Mouse (Mus musculus): Measurements from ENCODE around the gene Sap30. TPM values are rescaled to one million over a fixed set of nuclear protein-coding genes. Genes with fewer than 3 reads are reported as not detected.
"Not testable (repeated sequence)": the region's sequence is repeated elsewhere in the genome, so short reads cannot be mapped to it uniquely, and the experiment has no call there.

Gene Sap30
- polyA plus RNA-seq, 1 experiment from 2014 or later: 14.5 TPM

DNA sequence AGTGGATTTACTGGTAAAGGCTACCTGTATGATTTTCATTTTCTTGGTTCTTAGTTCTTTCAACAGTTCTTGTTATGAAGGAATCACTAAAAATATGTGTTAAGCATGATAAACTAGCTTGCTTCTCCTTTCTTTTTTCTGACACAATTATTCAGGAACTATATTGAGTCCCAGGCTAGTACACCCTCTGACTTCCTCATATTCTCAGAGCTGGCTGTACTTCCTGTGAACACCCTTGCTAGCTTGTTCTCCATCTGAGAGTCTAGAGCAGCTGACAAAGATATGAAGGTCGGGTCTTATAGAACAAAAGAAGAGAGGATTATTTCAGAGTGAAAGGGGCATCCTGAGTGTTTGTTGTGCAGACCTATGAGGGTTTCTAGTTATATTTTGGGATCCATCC, 24.8 kb downstream of the Sap30 start:
- H3K4me3 ChIP-seq (replicated peaks): no peak overlapping the region
- no peak overlapping the region for H3K27ac ChIP-seq
- H3K9me3 ChIP-seq (replicated peaks): no peaks in the 10 kb centered on the region
- no peak for DNase-seq
- whole genome bisulfite sequencing (ENCODE audit: insufficient replicate concordance): 10% methylated on average over 1 of the region's 1 CpGs
- no peak overlapping the region for H3K4me2 ChIP-seq
- no peak for ATAC-seq (ENCODE audit: low read depth)
- no peak overlapping the region for H3K9ac ChIP-seq
- no peaks in the 10 kb centered on the region for H3K4me1 ChIP-seq (replicated peaks)
- no peaks in the 10 kb centered on the region for H3K27me3 ChIP-seq
- H3K36me3 ChIP-seq: no peaks in the 10 kb centered on the region

- no peaks in the 10 kb centered on the region for H3K36me3 ChIP-seq
- DNase-seq (no peak), ATAC-seq (ENCODE audit: low read depth) (no peak)
- H3K27ac ChIP-seq: no peak overlapping the region
- no peaks in the 10 kb centered on the region for H3K4me1 ChIP-seq (replicated peaks)
- no peak overlapping the region for H3K9ac ChIP-seq
- no peaks in the 10 kb centered on the region for H3K9me3 ChIP-seq (replicated peaks)
- WGBS (ENCODE audit: insufficient replicate concordance): 55% methylated on average over 3 of the region's 3 CpGs
- H3K27me3 ChIP-seq: no peaks in the 10 kb centered on the region
- no peak overlapping the region for H3K4me3 ChIP-seq (replicated peaks)
- no peak overlapping the region for H3K4me2 ChIP-seq
Measured at GRCm38 (mm10) chr8:57457942-57458341, 29.7 kb downstream of the Sap30 start.

- Histone ChIP-seq H3K27ac (no peak overlapping the region), H3K4me3 (replicated peaks) (no peak overlapping the region), H3K27me3 (no peaks in the 10 kb centered on the region), H3K9me3 (replicated peaks) (no peaks in the 10 kb centered on the region), H3K36me3 (no peaks in the 10 kb centered on the region), H3K4me1 (replicated peaks) (no peaks in the 10 kb centered on the region), H3K9ac (no peak overlapping the region), H3K4me2 (no peak overlapping the region)
- DNase-seq: no peak
- 79% methylated on average over 6 of the region's 6 CpGs for WGBS (ENCODE audit: insufficient replicate concordance)
- ATAC-seq (ENCODE audit: low read depth): no peak
Measured at GRCm38 (mm10) chr8:57457152-57457551, 30.5 kb downstream of the Sap30 start.

DNA sequence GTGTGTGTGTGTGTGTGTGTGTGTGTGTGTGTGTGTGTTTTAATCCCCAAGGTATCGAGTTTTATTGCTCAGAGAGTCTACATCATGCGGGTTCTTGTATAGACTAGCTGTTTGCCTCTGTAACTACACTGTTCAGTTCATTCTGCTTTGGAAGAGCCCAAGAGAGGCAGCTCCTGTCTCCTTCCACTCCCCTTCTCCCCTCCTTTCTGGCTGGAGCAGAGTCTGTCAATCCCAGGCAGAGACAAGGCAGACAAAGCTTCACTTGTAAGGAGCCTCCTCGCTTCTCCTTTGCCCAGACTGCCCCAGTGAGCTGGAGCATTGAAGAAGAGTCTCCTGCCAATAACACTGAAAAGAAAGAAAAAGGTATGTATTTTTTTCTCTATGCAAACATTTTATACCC, 31.9 kb downstream of the Sap30 start, which contains the start of gene Scrg1:
Gene Scrg1 (plus strand): TSS at position 159 of the 400 bp plus-strand sequence.
- Histone ChIP-seq H3K36me3 (no peaks in the 10 kb centered on the region), H3K9ac (no peak within 1 kb of the TSS), H3K4me1 (replicated peaks) (no peaks in the 10 kb centered on the region), H3K27ac (no peak within 1 kb of the TSS), H3K4me3 (replicated peaks) (no peak within 1 kb of the TSS), H3K27me3 (no peaks in the 10 kb centered on the region), H3K9me3 (replicated peaks) (no peaks in the 10 kb centered on the region), H3K4me2 (no peak within 1 kb of the TSS)
- ATAC-seq (ENCODE audit: low read depth) (no peak), DNase-seq (no peak)
- WGBS (ENCODE audit: insufficient replicate concordance): 50% methylated on average over 3 of the region's 3 CpGs

DNA sequence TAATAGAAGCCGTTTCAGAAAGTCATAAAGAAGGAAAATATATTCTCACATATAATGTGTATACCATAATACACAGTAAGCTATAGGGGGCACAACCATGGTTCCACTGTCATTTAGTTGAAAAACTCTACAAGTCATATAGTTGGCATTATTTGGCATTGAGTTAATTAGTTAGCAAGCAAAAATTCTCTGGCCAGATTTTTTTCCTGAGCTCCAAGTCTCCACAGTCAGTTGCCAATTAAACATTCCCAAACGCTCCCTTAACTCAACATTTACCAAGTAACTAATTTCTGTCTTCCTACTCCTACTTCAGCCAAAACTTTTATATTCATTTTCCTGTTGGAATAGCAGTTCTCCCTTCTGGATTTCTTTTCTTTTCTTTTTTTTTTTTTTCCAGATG, 34.3 kb downstream of the Sap30 start:
- DNase-seq (no peak), ATAC-seq (ENCODE audit: low read depth) (no peak)
- Histone ChIP-seq H3K4me1 (replicated peaks) (no peaks in the 10 kb centered on the region), H3K4me3 (replicated peaks) (no peak overlapping the region), H3K4me2 (no peak overlapping the region), H3K27me3 (no peaks in the 10 kb centered on the region), H3K9me3 (replicated peaks) (no peaks in the 10 kb centered on the region), H3K36me3 (no peaks in the 10 kb centered on the region), H3K9ac (no peak overlapping the region), H3K27ac (no peak overlapping the region)
- 69% methylated on average over 2 of the region's 2 CpGs for whole genome bisulfite sequencing (ENCODE audit: insufficient replicate concordance)

GRCm38 (mm10) chr8:57451896-57452295, 35.8 kb downstream of the Sap30 start:
- ATAC-seq (ENCODE audit: low read depth): no peak
- 77% methylated on average over 4 of the region's 4 CpGs for WGBS (ENCODE audit: insufficient replicate concordance)
- Histone ChIP-seq H3K9ac (no peak overlapping the region), H3K27me3 (no peaks in the 10 kb centered on the region), H3K36me3 (no peaks in the 10 kb centered on the region), H3K9me3 (replicated peaks) (no peaks in the 10 kb centered on the region), H3K4me1 (replicated peaks) (no peaks in the 10 kb centered on the region), H3K4me2 (no peak overlapping the region), H3K4me3 (replicated peaks) (no peak overlapping the region), H3K27ac (no peak overlapping the region)
- no peak for DNase-seq

- H3K4me3 ChIP-seq (replicated peaks): no peak overlapping the region
- H3K9me3 ChIP-seq (replicated peaks): no peaks in the 10 kb centered on the region
- 69% methylated on average over 7 of the region's 7 CpGs for WGBS (ENCODE audit: insufficient replicate concordance)
- no peak overlapping the region for H3K27ac ChIP-seq
- no peaks in the 10 kb centered on the region for H3K4me1 ChIP-seq (replicated peaks)
- no peak overlapping the region for H3K4me2 ChIP-seq
- no peaks in the 10 kb centered on the region for H3K36me3 ChIP-seq
- no peak overlapping the region for H3K9ac ChIP-seq
- no peaks in the 10 kb centered on the region for H3K27me3 ChIP-seq
- DNase-seq: no peak
- no peak for ATAC-seq (ENCODE audit: low read depth)
Measured at GRCm38 (mm10) chr8:57450726-57451125, 36.9 kb downstream of the Sap30 start.

GRCm38 (mm10) chr8:57445901-57446300, 41.8 kb downstream of the Sap30 start:
- ATAC-seq (ENCODE audit: low read depth); H3K36me3 ChIP-seq; H3K27ac ChIP-seq; H3K9me3 ChIP-seq (replicated peaks); H3K27me3 ChIP-seq; H3K9ac ChIP-seq; H3K4me3 ChIP-seq (replicated peaks); H3K4me1 ChIP-seq (replicated peaks); DNase-seq; H3K4me2 ChIP-seq: not testable (repeated sequence)
- WGBS (ENCODE audit: insufficient replicate concordance): 68% methylated on average over 5 of the region's 5 CpGs

GRCm38 (mm10) chr8:57443289-57443688, 44.4 kb downstream of the Sap30 start:
- Histone ChIP-seq H3K9ac (no peak overlapping the region), H3K36me3 (no peaks in the 10 kb centered on the region), H3K27ac (no peak overlapping the region), H3K4me2 (no peak overlapping the region), H3K4me1 (replicated peaks) (no peaks in the 10 kb centered on the region), H3K9me3 (replicated peaks) (no peaks in the 10 kb centered on the region), H3K4me3 (replicated peaks) (no peak overlapping the region), H3K27me3 (no peaks in the 10 kb centered on the region)
- 46% methylated on average over 4 of the region's 4 CpGs for WGBS (ENCODE audit: insufficient replicate concordance)
- DNase-seq (no peak), ATAC-seq (ENCODE audit: low read depth) (no peak)

GRCm38 (mm10) chr8:57441556-57441955, 46.1 kb downstream of the Sap30 start:
- H3K36me3 ChIP-seq: no peaks in the 10 kb centered on the region
- H3K9ac ChIP-seq: no peak overlapping the region
- WGBS (ENCODE audit: insufficient replicate concordance): 60% methylated on average over 5 of the region's 5 CpGs
- no peak for DNase-seq
- no peaks in the 10 kb centered on the region for H3K9me3 ChIP-seq (replicated peaks)
- H3K27ac ChIP-seq: no peak overlapping the region
- ATAC-seq (ENCODE audit: low read depth): no peak
- H3K4me3 ChIP-seq (replicated peaks): no peak overlapping the region
- H3K4me2 ChIP-seq: no peak overlapping the region
- H3K4me1 ChIP-seq (replicated peaks): no peaks in the 10 kb centered on the region
- H3K27me3 ChIP-seq: no peaks in the 10 kb centered on the region

- no peak overlapping the region for H3K4me2 ChIP-seq
- H3K36me3 ChIP-seq: no peaks in the 10 kb centered on the region
- H3K27me3 ChIP-seq: no peaks in the 10 kb centered on the region
- no peak overlapping the region for H3K27ac ChIP-seq
- H3K9ac ChIP-seq: no peak overlapping the region
- H3K4me1 ChIP-seq (replicated peaks): no peaks in the 10 kb centered on the region
- H3K4me3 ChIP-seq (replicated peaks): no peak overlapping the region
- no peaks in the 10 kb centered on the region for H3K9me3 ChIP-seq (replicated peaks)
- WGBS (ENCODE audit: insufficient replicate concordance): 68% methylated on average over 4 of the region's 4 CpGs
- ATAC-seq (ENCODE audit: low read depth) (no peak), DNase-seq (no peak)
Measured at GRCm38 (mm10) chr8:57441131-57441530, 46.5 kb downstream of the Sap30 start.

- no peak overlapping the region for H3K9ac ChIP-seq
- H3K4me3 ChIP-seq (replicated peaks): no peak overlapping the region
- no peaks in the 10 kb centered on the region for H3K4me1 ChIP-seq (replicated peaks)
- DNase-seq: no peak
- ATAC-seq (ENCODE audit: low read depth): no peak
- 75% methylated on average over 9 of the region's 9 CpGs for WGBS (ENCODE audit: insufficient replicate concordance)
- no peak overlapping the region for H3K27ac ChIP-seq
- H3K9me3 ChIP-seq (replicated peaks): no peaks in the 10 kb centered on the region
- no peaks in the 10 kb centered on the region for H3K27me3 ChIP-seq
- no peaks in the 10 kb centered on the region for H3K36me3 ChIP-seq
- H3K4me2 ChIP-seq: no peak overlapping the region
Measured at GRCm38 (mm10) chr8:57436437-57436796, 51.2 kb downstream of the Sap30 start.
